Mouse (Mus musculus) C2C12 (cell line): ENCODE measurements at regions not wholly inside any gene's neighbourhood (a gene's known extent, or its start where the extent isn't known, plus 50 kb on each side); places are given as distances from the start of the nearest gene placed in this dataset.

Source experiments
- CEBPB ChIP-seq: IDR thresholded peaks from one replicate; pipeline ENCODE4 v1.6.1; 2011; ENCODE audit warnings: low read depth, mild to moderate bottlenecking, control low read depth, moderate library complexity
- CTCF ChIP-seq: IDR thresholded peaks from one replicate; pipeline ENCODE4 v1.5.1; 2011; ENCODE audit not compliant: control insufficient read depth, insufficient read depth, insufficient read length
- MAX ChIP-seq: IDR thresholded peaks from one replicate; pipeline ENCODE4 v1.6.1; 2011; ENCODE audit warnings: mild to moderate bottlenecking, control low read depth
- MYOD1 ChIP-seq: IDR thresholded peaks from one replicate; pipeline ENCODE4 v1.6.1; 2011; ENCODE audit warnings: low read depth; ENCODE audit not compliant: control insufficient read depth, insufficient read length
- USF1 ChIP-seq: IDR thresholded peaks from one replicate; pipeline ENCODE4 v1.6.1; 2011; ENCODE audit warnings: low read depth, mild to moderate bottlenecking, control low read depth, moderate library complexity

- TF ChIP-seq CTCF (no peak), MAX (no peak), USF1 (no peak), MYOD1 (no peak), CEBPB (no peak)
These were observed 52.3 kb upstream of the Trp63 start for GRCm38 (mm10) chr16:25631139-25631716.
